Mouse (Mus musculus) fibroblast of lung, adult 2 months (primary cell): ENCODE results near the gene Sit1.

Experiments used
- DNase-seq: peaks from one replicate; pipeline ENCODE4 v3.0.0-alpha.2; 2011; ENCODE audit warnings: low read depth

The Sit1 gene

GRCm38 (mm10) chr4:43483535-43484091, at the start of gene Sit1:
Gene Sit1, minus strand, starts transcription at chr4:43483734.
- DNase-seq, result no peak

GRCm38 (mm10) chr4:43533270-43533669, 49.7 kb upstream of the Sit1 start:
- no peak for DNase-seq

DNA sequence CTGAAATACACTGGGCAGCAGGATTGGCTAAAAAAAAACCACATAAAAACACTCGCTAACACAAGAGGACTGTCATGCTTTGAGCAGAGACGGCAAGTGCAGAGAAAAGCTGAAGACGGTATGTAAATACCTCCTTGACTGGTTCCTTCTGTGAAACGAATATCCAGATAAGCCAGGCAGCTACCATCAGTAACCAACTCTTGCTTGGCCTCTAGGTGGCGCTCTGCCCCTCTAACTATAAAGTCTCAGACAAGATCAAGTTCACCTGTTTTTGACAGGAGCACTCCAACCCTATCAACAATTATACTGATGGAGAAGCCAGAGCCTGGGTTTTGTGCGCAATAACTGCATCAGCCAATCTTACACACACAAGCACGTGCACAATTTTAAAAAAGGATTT, 47.0 kb upstream of the Sit1 start:
- DNase-seq, result no peak

GRCm38 (mm10) chr4:43530081-43530501, 46.6 kb upstream of the Sit1 start:
- no peak for DNase-seq

DNA sequence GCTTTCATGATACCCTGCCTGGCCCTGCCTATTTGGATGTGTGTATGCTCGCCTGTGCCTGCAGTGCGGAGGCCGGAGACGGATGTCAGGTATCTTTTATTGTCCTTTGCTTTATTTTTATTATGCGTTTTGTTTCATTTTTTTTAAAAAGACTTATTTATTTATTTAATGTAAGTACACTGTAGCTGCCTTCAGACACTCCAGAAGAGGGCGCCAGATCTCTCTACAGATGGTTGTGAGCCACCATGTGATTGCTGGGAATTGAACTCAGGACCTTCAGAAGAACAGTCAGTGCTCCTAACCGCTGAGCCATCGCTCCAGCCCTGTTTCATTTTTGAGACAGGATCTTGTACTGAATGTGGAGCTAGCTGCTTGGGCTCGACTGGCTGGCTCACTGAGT, 45.0 kb upstream of the Sit1 start:
- DNase-seq, result no peak

- DNase-seq, result no peak
Measured at GRCm38 (mm10) chr4:43527880-43528279, 44.3 kb upstream of the Sit1 start.

DNA sequence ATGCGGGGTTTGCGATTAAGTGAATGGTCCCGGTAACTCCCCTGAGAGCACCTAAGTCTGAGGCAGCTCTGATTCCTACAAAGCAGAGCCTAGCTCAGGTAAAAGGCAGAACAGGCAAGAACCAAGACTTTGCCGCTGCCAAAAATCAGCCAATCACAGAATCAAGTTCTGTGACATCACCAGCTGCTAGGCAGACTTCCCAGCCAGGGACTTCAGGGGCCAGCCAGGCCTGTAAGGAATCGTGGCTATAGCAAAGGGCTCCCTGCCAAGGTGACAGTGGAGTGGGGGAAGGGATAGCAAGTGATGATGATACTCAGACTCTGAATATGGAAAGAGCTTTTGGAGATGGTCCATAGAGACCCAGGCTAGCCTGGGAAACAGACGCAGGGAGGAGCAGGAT, 36.4 kb upstream of the Sit1 start:
- no peak for DNase-seq

GRCm38 (mm10) chr4:43519551-43519950, 36.0 kb upstream of the Sit1 start:
- DNase-seq, result no peak

GRCm38 (mm10) chr4:43515764-43516708, 32.5 kb upstream of the Sit1 start:
- no peak for DNase-seq

- DNase-seq, result no peak
Measured at GRCm38 (mm10) chr4:43513791-43514190, 30.3 kb upstream of the Sit1 start.

DNA sequence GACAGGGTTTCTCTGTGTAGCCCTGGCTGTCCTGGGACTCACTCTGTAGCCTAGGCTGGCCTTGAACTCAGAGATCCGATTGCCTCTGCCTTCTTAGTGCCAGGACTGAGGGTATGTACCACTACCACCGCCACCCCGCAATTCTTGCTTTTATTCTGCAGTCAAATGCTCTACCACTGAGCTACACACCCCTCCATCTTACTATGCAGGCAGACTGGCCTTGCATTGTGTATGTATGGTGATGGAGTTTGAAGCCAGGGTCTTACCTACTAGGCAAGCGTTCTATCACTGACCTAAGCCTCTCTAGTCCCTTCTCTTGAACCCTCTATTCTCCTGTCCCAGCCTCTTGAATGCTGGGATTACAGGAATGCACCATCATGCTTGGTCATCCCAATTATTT, 29.8 kb upstream of the Sit1 start:
- DNase-seq, result no peak

- no peak for DNase-seq
Measured at GRCm38 (mm10) chr4:43512653-43513052, 29.1 kb upstream of the Sit1 start.

DNA sequence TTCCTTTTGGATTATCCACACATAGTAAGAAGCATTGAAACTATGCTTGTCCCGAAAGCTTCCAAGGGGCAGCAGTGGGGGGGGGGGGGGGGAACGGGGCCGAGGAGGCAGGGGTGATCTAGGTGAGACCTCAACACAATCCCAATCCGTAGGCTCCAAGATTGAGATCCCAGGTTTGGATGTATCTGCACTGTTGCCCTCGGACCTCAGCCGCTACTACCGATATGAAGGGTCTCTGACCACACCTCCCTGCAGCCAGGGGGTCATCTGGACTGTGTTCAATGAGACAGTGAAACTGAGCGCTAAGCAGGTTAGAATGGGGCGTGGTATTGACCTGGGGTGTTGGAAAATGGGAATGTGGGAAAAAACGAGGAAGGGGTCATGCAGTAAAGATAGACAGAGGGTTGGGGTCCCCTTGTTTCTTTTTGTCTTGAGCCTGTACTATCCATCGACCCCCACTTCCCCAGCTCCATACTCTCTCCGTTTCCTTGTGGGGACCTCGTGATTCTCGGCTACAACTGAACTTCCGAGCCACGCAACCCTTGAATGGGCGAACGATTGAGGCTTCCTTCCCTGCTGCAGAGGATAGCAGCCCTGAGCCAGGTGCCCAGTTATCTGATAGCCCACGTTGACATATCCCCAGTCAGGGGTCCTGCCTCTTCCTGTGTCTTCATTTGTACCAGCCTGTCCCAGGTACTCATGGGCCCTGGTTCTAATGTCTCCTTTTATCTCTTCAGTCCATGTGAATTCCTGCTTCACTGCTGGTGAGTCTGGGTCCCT, 28.3 kb upstream of the Sit1 start:
- no peak for DNase-seq

- DNase-seq, result no peak
Measured at GRCm38 (mm10) chr4:43509109-43509508, 25.6 kb upstream of the Sit1 start.

GRCm38 (mm10) chr4:43508666-43508997, 25.1 kb upstream of the Sit1 start:
- no peak for DNase-seq

DNA sequence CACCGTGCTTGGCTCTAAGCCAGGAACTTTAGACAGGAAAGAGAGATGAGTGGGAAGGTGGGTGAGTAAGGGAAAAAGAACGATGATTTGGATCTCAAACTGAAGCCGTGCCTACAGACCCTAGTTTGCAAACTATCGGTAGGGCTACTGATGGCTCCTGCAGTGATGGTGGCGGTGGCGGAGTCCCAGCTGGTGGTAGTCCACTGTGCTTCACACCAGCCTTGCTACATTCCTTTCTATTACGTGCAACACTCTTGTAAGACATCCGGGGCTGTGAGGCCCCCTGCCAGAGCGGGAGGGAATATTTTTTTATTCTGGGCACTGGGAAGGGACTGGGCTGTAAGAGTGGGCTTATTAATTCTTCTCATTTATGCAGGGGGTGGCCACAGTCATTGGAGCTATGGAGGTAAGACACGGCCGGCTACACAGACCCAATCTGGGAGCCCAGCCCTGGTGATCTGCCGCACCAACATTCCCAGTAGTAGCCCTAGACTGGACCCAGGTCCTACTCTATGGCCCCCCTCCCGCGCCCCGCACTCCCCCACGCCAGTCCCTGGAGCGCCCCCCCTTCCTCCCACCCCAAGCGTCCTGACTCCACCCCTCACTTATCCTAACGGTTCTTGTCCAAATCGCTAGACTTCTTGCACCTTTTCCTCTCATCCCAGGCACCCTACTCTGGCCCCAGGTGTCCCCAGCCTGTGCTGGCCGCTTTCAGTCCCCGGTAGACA, 24.6 kb upstream of the Sit1 start:
- no peak for DNase-seq

DNA sequence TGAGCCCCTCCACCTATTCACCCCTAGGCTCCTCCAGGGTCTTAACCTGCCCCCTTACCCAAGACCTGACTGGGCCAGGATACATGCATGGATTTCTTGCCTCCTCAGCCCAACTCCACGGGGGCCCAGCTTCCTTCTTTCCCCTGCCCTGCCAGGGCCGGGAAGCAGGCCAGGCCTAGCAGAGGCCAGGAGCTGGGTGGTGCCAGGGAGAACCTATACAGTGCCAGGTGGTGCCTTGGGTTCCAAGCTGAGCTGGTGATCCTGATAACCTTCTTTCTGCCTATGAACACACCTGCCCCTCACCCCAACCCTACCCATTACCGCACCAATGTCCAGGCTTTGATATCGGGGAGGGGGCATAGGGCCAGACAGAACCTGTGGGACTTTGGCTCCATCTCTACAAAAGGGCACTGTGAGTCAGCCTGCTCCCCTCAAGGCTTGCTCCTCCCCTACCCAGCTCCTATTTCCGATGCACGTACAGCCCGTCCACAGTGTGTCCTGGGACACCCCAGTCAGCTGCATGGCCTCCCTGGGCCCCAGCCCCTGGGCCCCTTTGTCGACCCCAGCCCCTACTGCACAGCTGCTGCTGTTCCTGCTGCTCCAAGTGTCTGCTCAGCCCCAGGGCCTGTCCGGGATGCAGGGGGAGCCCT, 23.1 kb upstream of the Sit1 start, which contains the start of gene Car9:
Car9 (plus strand) TSS at position 431 of the 650 bp plus-strand sequence.
- no peak for DNase-seq

- no peak for DNase-seq
Measured at GRCm38 (mm10) chr4:43506074-43506473, 22.5 kb upstream of the Sit1 start.

- DNase-seq, result no peak
Measured at GRCm38 (mm10) chr4:43504269-43504668, 20.7 kb upstream of the Sit1 start.

GRCm38 (mm10) chr4:43503506-43503905, 20.0 kb upstream of the Sit1 start:
- DNase-seq, result no peak

DNA sequence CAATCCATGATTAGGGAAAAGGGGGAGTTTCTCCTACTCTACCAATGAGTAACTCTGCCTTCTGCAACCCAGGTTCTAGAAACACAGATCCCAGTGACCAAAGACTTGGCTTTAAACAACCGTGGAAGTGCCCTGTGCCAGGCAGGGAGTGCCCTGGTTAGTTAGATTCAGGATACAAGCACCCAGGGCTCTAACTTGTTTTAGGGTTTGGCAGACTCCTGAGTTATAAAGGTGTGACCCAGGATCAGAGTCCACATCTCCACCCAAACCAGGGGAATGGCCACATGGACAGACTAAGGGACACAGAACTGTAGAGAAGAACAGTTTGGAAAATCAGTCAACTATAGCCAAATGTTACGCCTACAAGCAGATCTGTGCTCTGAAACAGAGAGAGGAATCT, 19.5 kb upstream of the Sit1 start:
- no peak for DNase-seq
